Mouse (Mus musculus) forebrain, embryonic 10.5 days (tissue): ENCODE measurements around the gene Papss1. TPM values are rescaled to one million over a fixed set of nuclear protein-coding genes. Genes with fewer than 3 reads are reported as not detected.

ENCODE experiments used
- DNase-seq: peaks from one replicate; pipeline ENCODE4 v3.0.0-alpha.2; 2017; ENCODE audit warnings: low spot score; ENCODE audit errors: extremely low spot score
- H3K27ac ChIP-seq: fragments of 300-500 bp; sonication (generic); 2 replicates; pipeline ENCODE4 v1.5.1; 2016; ENCODE audit warnings: mild to moderate bottlenecking
- H3K27me3 ChIP-seq: fragments of 300-500 bp; sonication (generic); 2 replicates; pipeline ENCODE4 v1.6.1; 2016; ENCODE audit warnings: mild to moderate bottlenecking; ENCODE audit not compliant: poor library complexity, severe bottlenecking
- H3K36me3 ChIP-seq: fragments of 300-500 bp; sonication (generic); replicated peaks from 2 replicates; pipeline ENCODE4 v1.6.1; 2016; ENCODE audit warnings: mild to moderate bottlenecking, moderate library complexity
- H3K4me1 ChIP-seq: fragments of 300-500 bp; sonication (generic); 2 replicates; pipeline ENCODE4 v1.6.1; 2016
- H3K4me3 ChIP-seq: fragments of 300-500 bp; sonication (generic); 2 replicates; pipeline ENCODE4 v1.5.1; 2016; ENCODE audit warnings: mild to moderate bottlenecking, moderate library complexity
- H3K9me3 ChIP-seq: fragments of 300-500 bp; sonication (generic); 2 replicates; pipeline ENCODE4 v1.6.1; 2016; ENCODE audit warnings: mild to moderate bottlenecking, moderate library complexity
- WGBS: fragments of 180-500 bp; shearing (Covaris S2); methylation state at CpG from one replicate; pipeline ENCODE4 v1.1.7; 2016; 5-methylcytosine and 5-hydroxymethylcytosine counted together
- polyA plus RNA-seq: library from polyadenylated mRNA; unstranded; fragments of >200 nt; fragmentation: Nextera tagmentation; extraction: Ambion mirVana; gene quantifications from 2 replicates; pipeline ENCODE4 v1.2.1, GENCODE M21; 2016

The Papss1 gene
- polyA plus RNA-seq, 1 experiment from 2014 or later: 63.1 TPM

DNA sequence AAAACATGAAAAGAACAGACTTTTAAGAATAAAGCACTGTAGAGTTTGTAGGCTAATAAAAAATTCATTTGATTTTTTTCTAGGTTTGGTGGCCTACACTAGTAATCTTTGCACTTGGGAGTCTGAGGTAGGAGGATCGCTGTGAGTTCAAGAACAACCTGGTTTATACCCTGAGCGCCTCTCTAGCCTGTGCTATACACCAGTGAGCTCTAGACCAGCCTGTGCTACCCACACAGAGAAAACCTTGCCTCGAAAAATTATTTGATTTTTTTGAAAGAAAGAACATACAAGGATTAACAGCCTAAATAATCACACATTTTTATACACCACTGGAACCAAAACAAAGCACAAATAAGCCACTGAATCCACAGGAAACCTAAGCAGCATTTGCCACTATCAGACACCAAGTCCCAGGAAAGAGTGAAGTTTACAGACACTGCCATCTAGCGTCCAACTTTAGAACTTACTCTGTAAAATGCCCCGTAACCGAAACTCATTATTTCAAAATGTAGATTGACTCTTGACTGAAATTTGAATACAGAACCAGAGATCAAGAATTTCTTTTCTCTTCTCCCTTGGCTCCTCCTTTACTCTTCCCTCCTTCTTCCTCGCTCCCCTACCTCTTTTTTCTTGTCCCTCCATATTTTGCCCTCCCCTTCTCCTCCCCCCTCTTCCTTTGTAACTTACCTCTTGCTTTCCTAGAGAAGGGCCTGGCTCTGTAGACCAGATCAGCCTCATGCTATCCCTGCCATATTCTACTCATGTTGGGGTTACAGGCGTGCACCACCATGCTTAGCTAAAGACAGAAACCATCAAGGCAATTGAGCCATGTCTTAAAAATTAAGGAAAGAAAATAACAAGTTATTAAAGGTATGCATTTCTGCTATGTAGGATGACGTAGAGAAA is 12.0 kb upstream of the Papss1 start:
- Histone ChIP-seq H3K27ac (no peak overlapping the region), H3K27me3 (no peaks in the 10 kb centered on the region), H3K4me1 (no peaks in the 10 kb centered on the region), H3K36me3 (no peaks in the 10 kb centered on the region), H3K9me3 (no peaks in the 10 kb centered on the region), H3K4me3 (no peak overlapping the region)
- no peak for DNase-seq
- 45% methylated on average over 9 of the region's 9 CpGs for WGBS

DNA sequence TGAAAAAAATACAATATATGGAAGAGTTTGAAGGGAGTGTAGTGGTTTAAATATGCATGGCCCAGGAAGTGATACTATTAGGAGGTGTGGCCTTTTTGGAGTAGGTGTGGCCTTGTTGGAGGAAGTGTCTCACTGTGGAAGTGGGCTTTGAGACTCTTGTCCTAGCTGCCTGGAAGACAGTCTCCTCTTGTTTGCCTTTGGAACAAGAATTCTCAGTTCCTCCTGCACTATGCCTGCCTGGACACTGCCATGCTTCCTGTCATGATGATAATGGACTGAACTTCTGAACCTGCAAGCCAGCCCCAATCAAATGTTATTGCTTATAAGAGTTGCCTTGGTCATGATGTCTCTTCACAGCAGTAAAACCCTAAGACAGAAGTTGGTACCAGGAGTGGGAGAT is 8.8 kb upstream of the Papss1 start:
- Histone ChIP-seq H3K36me3 (no peaks in the 10 kb centered on the region), H3K27ac (no peak overlapping the region), H3K4me3 (no peak overlapping the region), H3K27me3 (no peaks in the 10 kb centered on the region), H3K4me1 (no peaks in the 10 kb centered on the region), H3K9me3 (no peaks in the 10 kb centered on the region)
- no peak for DNase-seq

GRCm38 (mm10) chr3:131561591-131561990 is 3.0 kb upstream of the Papss1 start:
- no peak for DNase-seq
- Histone ChIP-seq H3K4me1 (peaks cover 34% of the 10 kb centered on the region), H3K9me3 (no peaks in the 10 kb centered on the region), H3K27ac (no peak overlapping the region), H3K27me3 (no peaks in the 10 kb centered on the region), H3K4me3 (no peak overlapping the region), H3K36me3 (no peaks in the 10 kb centered on the region)

DNA sequence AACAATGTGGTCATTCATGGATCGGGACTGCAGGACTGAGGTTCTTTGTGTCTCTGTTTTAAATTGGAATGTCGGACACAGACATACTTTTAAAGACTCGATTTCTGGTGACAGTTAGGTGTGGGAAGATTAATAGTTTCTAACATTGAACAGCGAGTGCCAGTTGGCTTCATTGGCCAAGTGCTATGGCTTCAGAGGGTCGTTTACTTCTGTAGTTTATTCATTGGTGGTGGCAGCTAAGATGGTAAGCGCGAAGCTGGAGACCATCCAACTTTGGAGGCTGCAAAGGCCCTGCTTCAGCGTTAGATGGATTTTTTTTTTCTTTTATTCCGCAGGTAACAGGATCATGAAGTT is 666 bp downstream of the Papss1 start:
- Histone ChIP-seq H3K27ac (peak overlapping the region; percentile 95), H3K9me3 (no peaks in the 10 kb centered on the region; the same call in 1 of the 2 replicates), H3K4me3 (peak overlapping the region; percentile 88), H3K36me3 (peaks cover 13% of the 10 kb centered on the region), H3K4me1 (peaks cover 34% of the 10 kb centered on the region), H3K27me3 (no peaks in the 10 kb centered on the region)
- no peak for DNase-seq
- WGBS: 8% methylated on average over 9 of the region's 9 CpGs

DNA sequence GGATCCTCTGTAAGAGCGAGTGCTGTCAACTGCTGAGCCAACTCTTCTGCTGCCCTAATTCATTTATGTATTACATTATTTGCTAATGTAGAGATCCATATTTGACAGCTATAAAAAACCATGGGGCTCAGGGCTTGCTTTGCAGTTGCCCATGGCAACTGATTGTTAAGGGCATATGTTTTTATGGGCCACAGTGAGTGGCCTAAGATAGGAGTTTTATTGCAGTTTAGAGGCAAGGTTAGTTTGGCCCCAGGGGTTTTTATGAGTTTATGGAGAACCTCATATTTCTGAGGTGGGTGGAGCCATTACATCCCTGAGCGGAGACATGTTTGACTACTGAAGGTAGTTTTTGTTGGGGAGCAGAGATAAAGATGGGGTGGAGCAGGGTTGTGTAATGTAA is 1.7 kb downstream of the Papss1 start:
- Histone ChIP-seq H3K36me3 (peaks cover 15% of the 10 kb centered on the region), H3K9me3 (no peaks in the 10 kb centered on the region; the same call in 1 of the 2 replicates), H3K4me1 (peaks cover 32% of the 10 kb centered on the region), H3K27ac (no peak overlapping the region), H3K4me3 (peak overlapping the region; percentile 88), H3K27me3 (no peaks in the 10 kb centered on the region)
- DNase-seq: no peak
- 89% methylated on average over 2 of the region's 2 CpGs for WGBS

GRCm38 (mm10) chr3:131570506-131570905 is 5.9 kb downstream of the Papss1 start:
- Histone ChIP-seq H3K4me1 (peaks cover 10% of the 10 kb centered on the region), H3K27me3 (no peaks in the 10 kb centered on the region), H3K27ac (no peak overlapping the region), H3K36me3 (peaks cover 15% of the 10 kb centered on the region), H3K9me3 (no peaks in the 10 kb centered on the region; the same call in 1 of the 2 replicates), H3K4me3 (no peak overlapping the region)
- DNase-seq: no peak
- WGBS: 72% methylated on average over 1 of the region's 1 CpGs

- Histone ChIP-seq H3K9me3 (no peaks in the 10 kb centered on the region; the same call in 1 of the 2 replicates), H3K27ac (no peak overlapping the region), H3K27me3 (no peaks in the 10 kb centered on the region), H3K36me3 (peaks cover 25% of the 10 kb centered on the region), H3K4me3 (no peak overlapping the region), H3K4me1 (no peaks in the 10 kb centered on the region)
- WGBS: 85% methylated on average over 3 of the region's 3 CpGs
- DNase-seq: no peak
Measured at GRCm38 (mm10) chr3:131573555-131573954, 9.0 kb downstream of the Papss1 start.

- no peak for DNase-seq
- Histone ChIP-seq H3K36me3 (peaks cover 54% of the 10 kb centered on the region), H3K4me3 (no peak overlapping the region), H3K27ac (no peak overlapping the region), H3K27me3 (no peaks in the 10 kb centered on the region), H3K4me1 (no peaks in the 10 kb centered on the region), H3K9me3 (no peaks in the 10 kb centered on the region)
- 92% methylated on average over 7 of the region's 7 CpGs for WGBS
Measured at GRCm38 (mm10) chr3:131578434-131579104, 14.0 kb downstream of the Papss1 start.

- H3K4me1 ChIP-seq: no peaks in the 10 kb centered on the region
- 88% methylated on average over 4 of the region's 4 CpGs for WGBS
- peaks cover 69% of the 10 kb centered on the region for H3K36me3 ChIP-seq
- no peak for DNase-seq
- H3K27me3 ChIP-seq: no peaks in the 10 kb centered on the region
- no peak overlapping the region for H3K27ac ChIP-seq
- H3K9me3 ChIP-seq: no peaks in the 10 kb centered on the region
- H3K4me3 ChIP-seq: no peak overlapping the region
Measured at GRCm38 (mm10) chr3:131580040-131580439, 15.5 kb downstream of the Papss1 start.

- 95% methylated on average over 7 of the region's 7 CpGs for WGBS
Measured at GRCm38 (mm10) chr3:131581096-131581495, 16.5 kb downstream of the Papss1 start.

DNA sequence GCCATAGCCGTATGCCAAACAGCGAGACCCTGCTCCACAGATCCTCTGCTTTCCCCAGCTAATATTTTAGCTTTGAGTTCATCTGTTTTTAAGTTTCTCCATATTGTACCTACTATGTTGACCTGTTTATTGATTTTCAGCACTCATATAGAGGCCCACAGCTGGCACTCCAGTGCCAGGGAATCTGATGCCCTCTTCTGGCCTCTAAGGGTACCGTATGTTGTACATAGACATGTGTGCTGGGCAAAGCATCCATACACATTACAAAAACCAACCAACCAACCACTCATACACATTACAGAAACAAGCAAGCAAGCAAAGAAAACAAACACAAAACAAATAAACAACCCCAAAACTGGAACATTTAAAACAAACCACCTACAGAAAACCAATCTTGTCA is 22.2 kb downstream of the Papss1 start:
- no peak overlapping the region for H3K27ac ChIP-seq
- H3K4me1 ChIP-seq: no peaks in the 10 kb centered on the region
- WGBS: 90% methylated on average over 3 of the region's 3 CpGs
- DNase-seq: no peak
- H3K4me3 ChIP-seq: no peak overlapping the region
- H3K27me3 ChIP-seq: no peaks in the 10 kb centered on the region
- peaks cover 93% of the 10 kb centered on the region for H3K36me3 ChIP-seq
- H3K9me3 ChIP-seq: no peaks in the 10 kb centered on the region

More at GRCm38 (mm10) chr3:131581096-131581495, 16.5 kb downstream of the Papss1 start:
- Histone ChIP-seq H3K9me3 (no peaks in the 10 kb centered on the region), H3K4me3 (no peak overlapping the region), H3K27ac (no peak overlapping the region), H3K4me1 (no peaks in the 10 kb centered on the region), H3K27me3 (no peaks in the 10 kb centered on the region), H3K36me3 (peaks cover 78% of the 10 kb centered on the region)
- DNase-seq: no peak

DNA sequence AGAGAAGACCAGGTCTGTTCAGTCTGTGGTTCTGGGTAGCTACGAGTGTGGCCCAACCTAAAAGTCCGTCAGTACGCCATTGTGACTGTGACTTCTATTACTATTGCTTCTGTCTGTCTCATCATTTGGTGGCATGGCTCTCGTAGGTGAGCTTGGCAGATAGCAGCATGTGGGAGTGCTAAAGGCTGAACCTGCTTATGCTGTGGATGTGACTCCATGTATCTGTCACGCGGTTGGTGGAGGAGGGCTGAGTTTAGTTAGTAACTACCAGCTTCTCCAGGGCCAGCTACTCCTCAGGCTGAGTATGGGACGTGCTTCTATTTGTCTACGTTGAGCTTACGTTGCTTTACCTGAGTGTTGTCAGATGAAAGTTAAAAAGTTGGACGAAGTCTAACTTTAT is 23.4 kb downstream of the Papss1 start:
- no peaks in the 10 kb centered on the region for H3K27me3 ChIP-seq
- H3K9me3 ChIP-seq: no peaks in the 10 kb centered on the region
- no peak overlapping the region for H3K27ac ChIP-seq
- DNase-seq: no peak
- no peak overlapping the region for H3K4me3 ChIP-seq
- 93% methylated on average over 10 of the region's 10 CpGs for WGBS
- peaks cover 86% of the 10 kb centered on the region for H3K36me3 ChIP-seq
- H3K4me1 ChIP-seq: no peaks in the 10 kb centered on the region

DNA sequence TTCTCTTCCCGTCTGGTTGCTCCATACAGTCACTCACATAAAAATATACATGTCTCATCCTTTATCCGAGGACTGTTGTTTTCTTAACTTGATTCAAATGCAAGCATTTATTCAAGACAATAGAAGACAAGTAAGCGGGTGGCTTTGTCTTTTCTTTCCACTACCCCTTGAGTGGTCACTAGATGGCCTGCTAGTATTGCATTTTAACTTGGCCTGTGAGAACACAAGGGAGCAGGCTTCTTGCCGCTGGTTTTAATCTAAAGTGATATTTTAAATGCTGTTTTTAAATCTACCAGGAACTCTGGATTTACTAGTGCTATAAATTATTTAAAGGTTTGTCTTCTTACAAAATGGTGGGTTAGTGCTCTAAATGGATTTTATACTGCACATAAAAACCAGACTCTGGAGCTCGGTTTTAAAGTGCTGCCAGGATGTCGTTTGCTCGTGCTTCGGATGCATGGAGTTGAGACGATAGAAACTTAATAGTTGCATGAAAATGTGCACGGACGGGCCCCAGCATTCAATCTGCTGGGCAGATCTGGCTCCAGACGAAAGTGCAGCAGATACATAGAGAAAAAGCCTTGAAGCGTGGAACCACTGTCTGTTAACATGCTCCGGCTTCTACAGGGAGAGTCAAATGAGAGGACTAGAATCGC is 28.7 kb downstream of the Papss1 start:
- Histone ChIP-seq H3K36me3 (peaks cover 71% of the 10 kb centered on the region), H3K27me3 (no peaks in the 10 kb centered on the region), H3K27ac (no peak overlapping the region), H3K4me1 (no peaks in the 10 kb centered on the region), H3K9me3 (no peaks in the 10 kb centered on the region), H3K4me3 (no peak overlapping the region)
- no peak for DNase-seq
- 93% methylated on average over 15 of the region's 15 CpGs for WGBS
